Mouse (Mus musculus): ENCODE measurements around the gene Mfsd2a. TPM values are rescaled to one million over a fixed set of nuclear protein-coding genes. Genes with fewer than 3 reads are reported as not detected.
"Not testable (repeated sequence)": the region's sequence is repeated elsewhere in the genome, so short reads cannot be mapped to it uniquely, and the experiment has no call there.

Gene Mfsd2a
- 1 to 10 TPM in 1 of 2 experiments, under 1 TPM in 1; 0.36 to 1.2 TPM for total RNA-seq (2021)
- long read RNA-seq, experiment 1, partial matches to known transcripts, result 0 of 1 reads
- long read RNA-seq, experiment 1, other reads (novel, unspliced or antisense), result 0 of 1 reads
- long read RNA-seq, experiment 2, partial matches to known transcripts, result 0 of 1 reads
- long read RNA-seq, experiment 2, other reads (novel, unspliced or antisense), result 0 of 1 reads

GRCm38 (mm10) chr4:122961100-122961567 lies at the start of gene Mfsd2a:
Mfsd2a (minus strand) TSS chr4:122961188.
- DNase-seq, result peak; percentile 41

GRCm38 (mm10) chr4:123005054-123005966 lies 44.3 kb upstream of the Mfsd2a start:
- no peak for DNase-seq

GRCm38 (mm10) chr4:123000617-123001342 lies 39.8 kb upstream of the Mfsd2a start:
- no peak for DNase-seq

- DNase-seq, result no peak
Measured at GRCm38 (mm10) chr4:123000130-123000529, 39.1 kb upstream of the Mfsd2a start.

- no peak for DNase-seq
Measured at GRCm38 (mm10) chr4:122999263-122999691, 38.3 kb upstream of the Mfsd2a start.

GRCm38 (mm10) chr4:122998537-122999262 lies 37.7 kb upstream of the Mfsd2a start:
- DNase-seq, result no peak

GRCm38 (mm10) chr4:122996618-122997381 lies 35.8 kb upstream of the Mfsd2a start:
- peak; percentile 41 for DNase-seq

GRCm38 (mm10) chr4:122996221-122996617 lies 35.2 kb upstream of the Mfsd2a start:
- peak; percentile 52 for DNase-seq

- DNase-seq, result peak; percentile 80
Measured at GRCm38 (mm10) chr4:122995404-122996220, 34.6 kb upstream of the Mfsd2a start, which contains the start of gene Mycl. Mycl (plus strand) TSS chr4:122995652.

- no peak for DNase-seq
Measured at GRCm38 (mm10) chr4:122992276-122992675, 31.3 kb upstream of the Mfsd2a start.

- no peak for DNase-seq
Measured at GRCm38 (mm10) chr4:122991177-122991576, 30.2 kb upstream of the Mfsd2a start.

GRCm38 (mm10) chr4:122988004-122988403 lies 27.0 kb upstream of the Mfsd2a start:
- DNase-seq, result not testable (repeated sequence)

- DNase-seq, result no peak
Measured at GRCm38 (mm10) chr4:122987421-122987820, 26.4 kb upstream of the Mfsd2a start.

GRCm38 (mm10) chr4:122985110-122985509 lies 24.1 kb upstream of the Mfsd2a start:
- DNase-seq, result no peak

- no peak for DNase-seq
Measured at GRCm38 (mm10) chr4:122983486-122984261, 22.7 kb upstream of the Mfsd2a start.

- no peak for DNase-seq
Measured at GRCm38 (mm10) chr4:122982537-122982936, 21.5 kb upstream of the Mfsd2a start.

GRCm38 (mm10) chr4:122981930-122982329 lies 20.9 kb upstream of the Mfsd2a start:
- DNase-seq, result no peak

- DNase-seq, result no peak
Measured at GRCm38 (mm10) chr4:122981238-122981637, 20.2 kb upstream of the Mfsd2a start.

- no peak for DNase-seq
Measured at GRCm38 (mm10) chr4:122980684-122981083, 19.7 kb upstream of the Mfsd2a start.

All from gastrocnemius, postnatal 10 days (tissue).